Mouse (Mus musculus) adrenal gland, postnatal 14 days (tissue): ENCODE data around the gene Pax2. TPM values are rescaled to one million over a fixed set of nuclear protein-coding genes. Genes with fewer than 3 reads are reported as not detected.
"Not testable (repeated sequence)": the region's sequence is repeated elsewhere in the genome, so short reads cannot be mapped to it uniquely, and the experiment has no call there.

Experiments
- DNase-seq: peaks from one replicate; pipeline ENCODE4 v3.0.0; 2021; ENCODE audit warnings: mixed read lengths
- microRNA-seq, 2 experiments: library from miRNA; unstranded; fragments of <30 nt; microRNA quantifications; one replicate each; pipeline ENCODE4 v1.2.0; 2021
- total RNA-seq: library from RNA; stranded (reverse); gene quantifications from 2 replicates; pipeline ENCODE4 v1.2.3, GENCODE M21; 2021

The Pax2 gene
- total RNA-seq, 1 experiment from 2014 or later, result not detected

DNA sequence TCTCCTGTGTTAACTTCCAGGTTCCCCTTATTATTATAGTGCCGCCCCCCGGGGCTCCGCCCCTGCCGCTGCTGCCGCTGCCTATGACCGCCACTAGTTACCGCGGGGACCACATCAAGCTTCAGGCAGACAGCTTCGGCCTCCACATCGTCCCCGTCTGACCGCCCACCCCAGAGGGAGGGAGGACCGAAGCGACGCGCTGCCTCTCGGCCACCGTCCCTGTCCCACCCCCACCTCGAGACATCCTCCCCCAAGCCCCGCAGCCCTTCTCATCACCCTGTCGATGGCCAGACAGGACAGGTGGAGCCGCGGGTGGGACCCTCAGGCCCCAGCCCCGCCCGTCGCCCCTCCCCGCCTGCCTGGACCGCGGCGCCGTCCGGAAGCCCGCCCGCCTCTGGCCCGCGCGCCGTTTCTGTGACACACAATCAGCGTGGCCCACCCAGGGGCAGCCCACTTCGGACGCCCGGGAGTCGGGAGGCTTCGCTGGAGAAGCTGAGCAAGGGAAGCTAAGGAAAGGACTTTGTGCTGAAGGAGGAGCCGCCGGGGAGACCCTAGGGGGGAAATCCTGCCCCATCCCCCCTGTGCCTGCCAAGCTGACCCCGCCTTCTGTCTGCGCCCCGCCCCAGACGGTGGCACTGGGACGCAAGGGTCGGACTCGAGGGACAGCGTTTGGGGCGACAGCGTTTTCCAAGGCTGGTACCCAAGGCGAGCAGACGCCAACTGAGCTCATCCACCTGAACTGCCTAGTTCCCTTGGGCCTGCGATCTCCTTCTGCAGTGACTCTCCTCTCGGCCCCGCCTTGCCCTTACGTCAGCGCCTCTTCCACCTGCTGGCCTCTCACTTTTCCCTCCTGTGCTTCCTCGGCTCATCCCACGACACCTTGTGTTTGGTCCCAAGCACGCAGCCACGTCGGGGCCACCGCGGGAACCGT is 80.4 kb downstream of the Pax2 start:
- peak; percentile 9 for DNase-seq

DNA sequence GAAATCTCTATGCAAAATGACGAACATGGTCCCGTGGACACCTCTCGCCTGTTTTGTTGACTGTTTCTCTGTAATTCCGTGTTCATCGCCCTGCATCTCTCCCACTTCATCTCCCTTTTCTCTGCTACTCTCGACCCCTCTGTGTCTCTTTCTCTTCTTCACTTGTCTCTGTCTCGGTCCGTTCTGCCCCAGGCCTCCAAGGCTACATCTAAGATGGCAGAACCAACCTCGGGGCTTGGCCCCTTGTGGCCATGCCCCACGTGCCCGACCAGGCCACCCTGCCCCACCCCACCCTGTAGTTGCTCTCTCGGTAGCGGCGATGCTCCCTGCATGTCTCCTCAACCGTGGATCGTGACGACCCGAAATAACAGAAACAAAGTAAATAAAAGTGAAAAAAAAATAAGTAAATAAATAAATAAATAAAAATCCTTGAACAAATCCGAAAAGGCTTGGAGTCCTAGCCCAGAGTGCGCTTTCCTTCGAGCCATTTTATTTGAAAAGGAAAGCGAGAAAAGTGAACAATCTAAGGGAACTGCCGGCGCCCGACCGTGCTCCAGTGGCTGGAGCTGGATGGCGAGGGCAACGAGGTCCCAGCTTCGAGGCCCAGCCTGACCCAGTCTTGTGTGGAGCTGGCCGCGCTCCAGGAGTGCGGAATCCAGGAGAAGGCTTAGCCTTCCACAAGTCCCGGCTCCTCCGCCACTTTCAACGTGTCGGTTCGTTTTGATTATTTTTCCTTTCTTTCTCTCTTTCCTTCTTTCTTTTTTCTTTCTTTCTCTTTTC is 81.8 kb downstream of the Pax2 start:
- DNase-seq, result peak; percentile 38

DNA sequence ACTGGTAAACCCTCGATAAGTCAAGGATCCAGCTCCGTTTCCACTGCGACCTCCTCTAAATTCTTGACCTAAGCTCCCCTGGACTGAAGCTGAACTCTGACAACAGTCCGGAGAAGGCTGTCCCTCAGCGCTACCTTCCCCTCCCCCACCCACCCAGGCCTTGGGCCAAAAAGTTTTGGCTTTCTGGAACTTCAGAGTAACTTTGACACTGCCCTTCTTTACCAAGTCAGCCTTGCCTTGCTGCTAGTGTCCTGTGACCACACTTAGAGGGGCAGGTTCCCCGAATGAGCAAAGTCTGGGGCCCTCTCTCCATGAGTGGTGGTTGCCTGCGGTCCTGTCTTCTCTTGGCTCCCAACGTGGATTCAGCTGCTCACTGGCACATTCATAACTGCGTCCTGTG is 82.5 kb downstream of the Pax2 start:
- peak; percentile 48 for DNase-seq

DNA sequence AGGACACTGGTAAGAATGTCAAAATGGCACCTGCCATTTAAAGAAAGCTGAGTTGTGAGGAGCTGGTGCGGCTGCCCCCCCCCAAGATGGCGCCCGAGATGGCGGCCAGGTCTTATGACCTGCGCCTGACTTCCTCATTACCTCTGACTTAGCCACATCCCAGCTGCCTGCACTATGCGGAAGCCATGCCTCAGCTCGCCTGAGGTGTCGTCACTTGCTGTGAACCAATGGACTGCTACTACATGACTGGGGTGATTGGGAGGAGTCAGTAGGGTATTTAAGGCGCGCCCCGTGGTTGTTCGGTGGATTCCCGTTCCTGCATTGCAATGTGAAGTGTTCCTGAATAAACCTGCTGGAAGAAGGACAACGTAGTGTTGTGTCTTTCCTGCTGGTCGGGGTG is 86.8 kb downstream of the Pax2 start:
- not testable (repeated sequence) for DNase-seq

DNA sequence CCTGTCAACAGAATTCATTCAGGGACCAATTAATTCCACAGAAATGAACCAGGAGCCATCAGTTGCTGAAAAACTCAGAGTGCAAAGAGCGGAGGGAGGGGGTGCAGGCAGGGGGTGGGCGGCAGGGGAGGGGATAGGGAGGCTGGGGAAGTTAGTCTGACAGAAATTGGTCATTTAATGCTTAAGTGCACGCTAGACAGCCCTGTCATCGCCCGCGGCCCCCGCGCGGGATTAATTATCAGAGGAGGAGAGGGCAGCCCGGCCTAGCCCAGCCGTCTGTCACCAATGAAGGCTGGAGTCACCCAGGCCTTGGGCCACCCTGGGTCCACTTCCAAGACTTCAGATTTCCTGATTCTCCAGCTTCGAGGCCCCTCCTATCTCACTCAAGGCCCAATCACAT is 93.6 kb downstream of the Pax2 start:
- DNase-seq, result no peak

DNA sequence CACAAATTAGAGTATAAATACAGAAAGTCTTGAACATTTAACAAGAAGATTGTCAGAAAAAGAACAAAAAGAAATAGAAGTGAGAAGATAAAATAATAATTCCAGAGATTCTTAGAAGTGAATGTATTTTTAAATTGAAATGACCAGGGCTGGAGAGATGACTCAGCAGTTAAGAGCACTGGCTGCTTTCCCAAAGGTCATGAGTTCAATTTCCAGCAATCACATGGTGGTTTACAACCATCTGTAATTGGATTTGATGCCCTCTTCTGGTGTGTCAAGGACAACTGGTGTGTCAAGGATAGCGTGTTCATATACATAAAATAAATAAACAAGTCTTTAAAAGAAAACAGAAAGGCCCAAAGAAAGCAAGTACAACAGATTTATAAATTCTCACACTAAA is 102.8 kb downstream of the Pax2 start:
- DNase-seq, result no peak

DNA sequence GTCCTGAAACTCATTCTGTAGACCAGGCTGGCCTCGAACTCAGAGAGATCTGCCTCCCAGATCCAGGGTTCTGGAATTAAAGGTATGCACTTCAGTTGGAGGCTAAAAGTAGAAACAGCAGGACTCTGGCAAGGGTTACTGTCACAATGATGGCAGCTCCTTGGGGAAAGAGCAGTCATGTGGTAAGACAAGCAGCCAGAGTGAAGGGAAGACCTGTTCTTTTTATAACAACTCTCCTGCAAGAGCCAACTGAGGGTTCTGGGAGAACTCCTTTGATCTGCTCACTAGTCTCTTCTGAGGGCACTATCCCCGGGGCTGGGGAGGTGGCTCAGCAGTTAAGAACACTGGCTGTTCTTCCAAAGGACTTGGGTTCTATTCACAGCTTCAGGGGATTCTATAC is 112.9 kb downstream of the Pax2 start:
- no peak for DNase-seq

DNA sequence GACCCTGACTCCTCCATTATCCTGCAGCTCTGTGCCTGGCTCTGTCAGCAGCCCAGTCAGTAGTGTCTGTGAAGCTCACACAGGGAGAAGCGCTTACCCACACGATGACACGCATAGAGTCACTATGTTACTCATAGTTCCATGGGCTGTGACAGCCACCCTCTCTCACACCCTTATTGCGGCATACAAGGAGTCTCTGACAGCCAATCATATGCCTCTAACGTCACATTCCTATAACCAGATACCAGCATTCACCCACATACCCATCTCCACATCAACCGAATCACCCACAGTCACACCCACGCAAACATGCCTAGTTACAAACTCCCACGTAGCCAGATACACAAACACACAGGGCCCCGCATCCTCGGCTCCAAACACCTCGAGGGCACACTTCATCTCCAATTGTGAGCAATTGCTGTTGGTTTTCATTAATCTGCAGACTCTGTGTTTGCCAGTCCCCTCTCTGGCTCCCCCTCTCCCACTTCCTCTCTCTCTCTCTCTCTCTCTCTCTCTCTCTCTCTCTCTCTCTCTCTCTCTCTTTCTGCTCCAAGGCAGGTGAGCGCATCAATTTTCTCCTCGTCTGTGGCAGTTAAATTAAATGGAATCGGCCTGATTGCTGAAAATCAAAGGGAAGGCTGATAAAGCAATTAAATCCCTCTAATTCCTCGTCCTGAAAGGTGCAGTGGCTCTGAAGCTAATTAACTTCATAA is 118.5 kb downstream of the Pax2 start:
- no peak for DNase-seq

DNA sequence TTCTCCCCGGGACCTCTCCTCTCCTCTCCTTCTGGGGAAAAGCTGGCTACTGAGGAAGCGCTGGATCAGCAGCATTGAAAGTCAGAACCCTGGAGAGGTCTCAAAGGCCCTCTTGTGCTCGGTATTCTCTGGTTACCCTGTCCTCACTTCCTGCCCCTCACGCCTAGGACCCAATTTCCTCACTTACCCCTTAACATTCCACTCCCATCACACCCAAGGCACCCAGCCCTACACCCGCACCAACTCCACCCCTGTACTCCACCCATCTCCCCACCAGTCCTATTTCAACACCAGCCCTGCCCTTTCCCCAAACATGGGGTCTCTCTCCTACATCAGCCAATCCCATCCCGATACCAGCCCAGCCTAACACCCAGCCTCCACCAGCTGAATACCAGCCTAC is 119.1 kb downstream of the Pax2 start:
- no peak for DNase-seq

DNA sequence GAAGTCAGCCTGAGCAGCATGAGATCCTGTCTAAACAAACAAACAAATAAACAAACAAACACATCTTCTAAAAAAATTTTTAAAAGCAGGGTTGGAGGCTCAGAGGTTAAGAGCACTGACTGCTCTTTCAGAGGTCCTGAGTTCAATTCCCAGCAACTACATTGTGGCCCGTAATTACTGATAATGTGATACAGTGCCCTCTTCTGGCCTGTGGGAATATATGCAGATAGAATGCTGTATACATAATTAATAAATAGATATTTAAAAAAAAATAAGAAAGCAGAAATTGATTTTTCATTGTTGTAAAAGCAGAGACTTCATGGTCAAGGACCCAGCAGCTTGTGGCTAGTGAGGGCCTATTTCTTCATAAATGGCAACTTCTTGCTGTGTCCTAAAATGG is 119.9 kb downstream of the Pax2 start:
- no peak for DNase-seq

DNA sequence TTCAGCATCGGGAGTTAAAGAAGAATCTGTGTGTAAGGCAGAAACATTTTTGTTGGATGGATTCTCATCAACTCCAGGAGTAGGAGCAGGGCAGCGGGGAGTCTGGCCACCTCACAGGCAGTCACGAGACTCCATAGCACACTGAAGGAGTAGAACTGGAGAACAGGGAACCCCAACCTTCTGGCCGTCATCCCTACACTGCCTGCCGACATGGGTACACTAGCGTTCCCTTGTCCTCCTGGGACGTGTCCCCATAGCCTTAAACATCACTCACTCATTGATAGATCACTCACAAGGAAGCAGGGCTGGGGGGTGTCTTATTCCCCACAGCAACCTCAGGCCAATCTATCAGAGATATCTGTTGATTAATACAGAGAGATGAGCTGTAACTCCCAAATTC is 120.7 kb downstream of the Pax2 start:
- no peak for DNase-seq

DNA sequence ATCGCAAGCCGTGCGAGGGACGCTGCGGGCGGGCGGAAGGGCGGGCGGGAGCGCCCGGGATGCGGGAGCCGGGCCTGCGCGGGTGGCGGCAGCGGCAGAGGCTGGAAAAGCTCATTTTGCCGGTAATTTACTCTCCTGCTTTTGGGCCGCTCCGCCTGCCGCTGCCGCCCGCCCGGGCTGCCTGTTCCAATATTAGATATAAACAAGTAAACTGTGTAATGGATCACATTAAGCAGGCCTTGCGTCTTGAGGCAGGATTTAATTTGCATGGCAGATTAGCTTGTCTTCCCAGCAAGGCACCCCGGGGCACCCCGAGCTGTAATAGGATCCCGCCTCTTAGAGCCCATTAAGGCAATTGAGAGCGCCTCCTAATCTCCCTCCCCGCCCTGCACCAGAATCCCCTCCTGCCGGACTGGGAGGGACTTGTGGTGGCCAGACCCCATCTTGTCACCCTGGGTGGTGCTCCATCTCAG is 126.7 kb downstream of the Pax2 start:
- peak; percentile 51 for DNase-seq

DNA sequence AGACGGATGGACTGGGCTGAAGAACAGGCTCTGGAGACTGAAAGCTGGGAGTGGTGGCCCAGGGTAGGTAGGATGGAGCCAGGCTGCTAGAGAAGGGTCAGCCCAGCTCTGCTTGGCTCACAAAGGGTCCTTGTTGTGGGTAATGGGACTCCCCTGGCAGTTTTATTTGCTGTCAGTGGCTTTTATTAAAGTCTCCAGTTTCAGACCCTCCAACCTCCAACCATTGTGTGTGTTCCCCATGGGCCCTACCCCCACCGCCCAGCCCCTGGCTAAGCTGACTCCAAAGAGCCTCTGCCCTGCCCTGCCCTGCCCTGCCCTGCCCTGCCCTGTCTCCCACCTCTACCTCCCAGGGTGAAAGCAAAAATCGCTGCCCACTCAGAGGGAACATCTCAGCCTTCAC is 128.5 kb downstream of the Pax2 start:
- DNase-seq, result no peak

DNA sequence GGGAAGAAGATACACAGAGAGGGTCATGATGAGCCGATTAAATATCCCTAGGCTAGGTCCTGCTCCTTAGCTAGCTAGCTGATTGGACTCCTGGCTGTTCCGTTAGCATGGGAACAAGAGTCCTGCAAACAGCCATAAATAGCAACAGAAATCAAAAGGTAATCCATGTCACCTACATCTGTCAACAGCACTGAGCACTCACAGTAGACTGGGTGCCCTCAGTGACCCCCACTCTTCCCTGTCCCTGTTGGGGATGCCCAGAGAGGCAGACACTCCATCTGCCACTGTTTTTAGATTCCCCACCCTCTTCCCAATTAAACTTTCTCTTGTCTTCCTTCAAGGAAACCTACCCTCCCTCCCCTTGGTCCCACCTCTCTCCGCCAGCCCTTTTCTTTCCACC is 130.6 kb downstream of the Pax2 start:
- no peak for DNase-seq

Small RNAs within 50 kb of the gene (microRNA-seq; reads per million reads assigned to microRNA genes)
- gene Mir6405, result 0 reads per million in 2 experiments

Other genes with a start within 250 kb of the Pax2 start
- 3.4 and 5.2 TPM in 2 replicates for gene Sec31b, start 210.2 kb upstream of the Pax2 start, total RNA-seq
- not detected in 2 replicates for gene Gm20538, start 203.2 kb upstream of the Pax2 start, total RNA-seq
- 943 and 1,009 TPM in 2 replicates for gene Ndufb8, start 200.6 kb upstream of the Pax2 start, total RNA-seq
- 27.4 and 31.2 TPM in 2 replicates for gene Hif1an, start 193.2 kb upstream of the Pax2 start, total RNA-seq
- 24.2 and 28.2 TPM in 2 replicates for gene Slf2, start 175.1 kb downstream of the Pax2 start, total RNA-seq
- 8.4 and 29.7 TPM in 2 replicates for gene Sema4g, start 233.1 kb downstream of the Pax2 start, total RNA-seq
- 27.5 and 30.7 TPM in 2 replicates for gene Twnk, start 249.6 kb downstream of the Pax2 start, total RNA-seq